Mouse (Mus musculus) MEL (cell line): Measurements from ENCODE around the gene Crtap.

ENCODE experiments used
- CTCF ChIP-seq, 3 experiments: IDR thresholded peaks in 2 of 3; conservative IDR thresholded peaks in 1 of 3; 2 replicates each; pipeline ENCODE4 v1.5.1; 2011 to 2012; ENCODE audit warnings: low read length in 3 of 3, low read depth in 2 of 3, mild to moderate bottlenecking in 2 of 3, improper control_type of control experiment in 1 of 3, inconsistent platforms in 1 of 3, mixed read lengths in 1 of 3, moderate library complexity in 1 of 3; ENCODE audit not compliant: control insufficient read depth in 1 of 3, insufficient read depth in 1 of 3, poor library complexity in 1 of 3, severe bottlenecking in 1 of 3
- E2F4 ChIP-seq: IDR thresholded peaks from 2 replicates; pipeline ENCODE4 v1.6.1; 2011; ENCODE audit warnings: low read depth, low read length, improper control_type of control experiment, borderline replicate concordance
- ETS1 ChIP-seq: IDR thresholded peaks from 2 replicates; pipeline ENCODE4 v1.6.1; 2012; ENCODE audit warnings: low read depth, mild to moderate bottlenecking, inconsistent platforms, low read length, improper control_type of control experiment, moderate library complexity
- HCFC1 ChIP-seq: IDR thresholded peaks from 2 replicates; pipeline ENCODE4 v1.6.1; 2012; ENCODE audit warnings: low read depth, mild to moderate bottlenecking, inconsistent platforms, low read length, improper control_type of control experiment, moderate library complexity
- MAFK ChIP-seq: IDR thresholded peaks from 2 replicates; pipeline ENCODE4 v1.6.1; 2011; ENCODE audit warnings: low read depth, mild to moderate bottlenecking, low read length, improper control_type of control experiment, borderline replicate concordance
- MAZ ChIP-seq: IDR thresholded peaks from 2 replicates; pipeline ENCODE4 v1.6.1; 2012; ENCODE audit warnings: low read depth, mild to moderate bottlenecking, inconsistent platforms, low read length, improper control_type of control experiment
- NRF1 ChIP-seq: IDR thresholded peaks from 2 replicates; pipeline ENCODE4 v1.6.1; 2014; ENCODE audit warnings: low read depth, mild to moderate bottlenecking, inconsistent platforms, low read length, improper control_type of control experiment, moderate library complexity; ENCODE audit not compliant: poor library complexity, insufficient read depth, severe bottlenecking
- POLR2A ChIP-seq, 2 experiments: IDR thresholded peaks; 2 replicates each; pipeline ENCODE4 v1.6.1; 2011 to 2012; ENCODE audit warnings: low read length in 2 of 2, mild to moderate bottlenecking in 2 of 2, control low read depth in 1 of 2, improper control_type of control experiment in 1 of 2, low read depth in 1 of 2, moderate library complexity in 1 of 2; ENCODE audit not compliant: control insufficient read depth in 1 of 2, insufficient read depth in 1 of 2, poor library complexity in 1 of 2
- RCOR1 ChIP-seq: IDR thresholded peaks from 2 replicates; pipeline ENCODE4 v1.6.1; 2012; ENCODE audit warnings: low read depth, mild to moderate bottlenecking, inconsistent platforms, low read length, improper control_type of control experiment
- TBP ChIP-seq: IDR thresholded peaks from 2 replicates; pipeline ENCODE4 v1.8.0; 2011; ENCODE audit warnings: low read depth, low read length, improper control_type of control experiment
- ZKSCAN1 ChIP-seq: IDR thresholded peaks from 2 replicates; pipeline ENCODE4 v1.6.1; 2012; ENCODE audit warnings: low read depth, mild to moderate bottlenecking, inconsistent platforms, low read length, improper control_type of control experiment, moderate library complexity
- ZMIZ1 ChIP-seq: IDR thresholded peaks from 2 replicates; pipeline ENCODE4 v1.6.1; 2012; ENCODE audit warnings: low read depth, mild to moderate bottlenecking, inconsistent platforms, low read length, improper control_type of control experiment, moderate library complexity

GRCm38 (mm10) chr9:114399680-114400079 is 9.2 kb upstream of the Crtap start:
- TF ChIP-seq ZKSCAN1 (no peak), E2F4 (no peak), CTCF (IDR thresholded peaks at IDR 0.05 in 2 of 3, conservative IDR thresholded peaks at IDR 0.05 in 1 of 3; ENCODE audit: control insufficient read depth in 1 of 3, insufficient read depth in 1 of 3, low read depth in 2 of 3, low read length in 3 of 3, poor library complexity in 1 of 3, severe bottlenecking in 1 of 3) (no peak), MAFK (no peak), RCOR1 (no peak), ETS1 (no peak), MAZ (no peak), NRF1 (no peak), TBP (no peak), ZMIZ1 (no peak), POLR2A (IDR thresholded peaks at IDR 0.05; ENCODE audit: control insufficient read depth in 1 of 2, insufficient read depth in 1 of 2, low read depth in 1 of 2, low read length in 2 of 2, poor library complexity in 1 of 2) (no peak), HCFC1 (no peak)
